Mouse (Mus musculus): ENCODE data around the gene Nlgn2. TPM values are rescaled to one million over a fixed set of nuclear protein-coding genes. Genes with fewer than 3 reads are reported as not detected.
A peak's percentile ranks its signal among the peaks of the same experiment; 100 is the strongest.

Nlgn2 gene
- polyA plus RNA-seq, 1 experiment = 14.4 TPM

DNA sequence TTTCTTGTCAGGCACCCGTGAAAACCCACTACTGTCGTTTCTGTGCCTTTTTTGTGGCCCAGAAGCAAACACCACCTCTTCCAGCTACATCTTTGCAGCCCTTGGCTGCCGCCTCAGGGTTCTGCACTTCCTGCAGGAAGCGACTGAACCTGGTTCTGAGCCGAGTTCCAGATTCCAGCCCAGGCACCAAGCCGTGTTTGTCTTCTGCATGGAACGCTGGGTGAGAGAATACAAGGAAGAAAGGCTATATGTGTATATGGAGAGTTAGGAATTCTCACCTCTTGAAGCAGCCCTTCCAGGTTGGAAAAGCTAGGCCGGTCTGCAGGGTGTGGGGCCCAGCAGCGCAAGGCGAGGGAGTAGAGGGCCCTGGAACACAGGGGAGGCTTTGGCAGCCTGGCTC is 17.1 kb upstream of the Nlgn2 start:
- 45% methylated on average over 10 of the region's 10 CpGs for WGBS
- no peaks in the 10 kb centered on the region for H3K36me3 ChIP-seq (ENCODE audit: control insufficient read depth, insufficient read depth, low read length)
- H3K4me3 ChIP-seq (ENCODE audit: control insufficient read depth, insufficient read depth, low read length) = no peak overlapping the region
- no peak for DNase-seq
- H3K4me1 ChIP-seq (replicated peaks; ENCODE audit: control insufficient read depth, insufficient read depth, low read length) = peaks cover 30% of the 10 kb centered on the region
- H3K27ac ChIP-seq (ENCODE audit: control insufficient read depth, insufficient read depth, low read length) = no peak overlapping the region
- no peak for TF ChIP-seq CTCF (IDR thresholded peaks at IDR 0.05; ENCODE audit: borderline replicate concordance, control insufficient read depth, extremely low read depth, insufficient read depth, low read length, poor library complexity)
- H3K27me3 ChIP-seq (ENCODE audit: control insufficient read depth, insufficient read depth, low read length) = no peaks in the 10 kb centered on the region

- H3K4me3 ChIP-seq (ENCODE audit: control insufficient read depth, insufficient read depth, low read length) = no peak overlapping the region
- H3K27ac ChIP-seq (ENCODE audit: control insufficient read depth, insufficient read depth, low read length) = no peak overlapping the region
- 47% methylated on average over 7 of the region's 7 CpGs for WGBS
Measured at GRCm38 (mm10) chr11:69853994-69854393, 16.4 kb upstream of the Nlgn2 start.

GRCm38 (mm10) chr11:69850754-69851153 is 13.2 kb upstream of the Nlgn2 start:
- Histone ChIP-seq H3K27ac (ENCODE audit: control insufficient read depth, insufficient read depth, low read length) (peak overlapping the region; percentile 67), H3K27me3 (ENCODE audit: control insufficient read depth, insufficient read depth, low read length) (no peaks in the 10 kb centered on the region), H3K4me1 (replicated peaks; ENCODE audit: control insufficient read depth, insufficient read depth, low read length) (peaks cover 55% of the 10 kb centered on the region), H3K4me3 (ENCODE audit: control insufficient read depth, insufficient read depth, low read length) (peak overlapping the region; percentile 15), H3K36me3 (ENCODE audit: control insufficient read depth, insufficient read depth, low read length) (no peaks in the 10 kb centered on the region)
- DNase-seq = peak; percentile 39
- WGBS = 15% methylated on average over 8 of the region's 8 CpGs
- TF ChIP-seq CTCF (IDR thresholded peaks at IDR 0.05; ENCODE audit: borderline replicate concordance, control insufficient read depth, extremely low read depth, insufficient read depth, low read length, poor library complexity) (no peak), POLR2A (IDR thresholded peaks at IDR 0.05; ENCODE audit: control insufficient read depth, extremely low read depth, insufficient read depth, low read length, poor library complexity) (no peak)

More at GRCm38 (mm10) chr11:69853994-69854393, 16.4 kb upstream of the Nlgn2 start:
- Histone ChIP-seq H3K4me1 (replicated peaks; ENCODE audit: control insufficient read depth, insufficient read depth, low read length) (peaks cover 36% of the 10 kb centered on the region), H3K36me3 (ENCODE audit: control insufficient read depth, insufficient read depth, low read length) (no peaks in the 10 kb centered on the region), H3K27me3 (ENCODE audit: control insufficient read depth, insufficient read depth, low read length) (no peaks in the 10 kb centered on the region)
- DNase-seq = peak; percentile 42
- no peak for TF ChIP-seq POLR2A (IDR thresholded peaks at IDR 0.05; ENCODE audit: control insufficient read depth, extremely low read depth, insufficient read depth, low read length, poor library complexity)
- TF ChIP-seq CTCF (IDR thresholded peaks at IDR 0.05; ENCODE audit: borderline replicate concordance, control insufficient read depth, extremely low read depth, insufficient read depth, low read length, poor library complexity) = no peak

- peak overlapping the region; percentile 67 for H3K27ac ChIP-seq (ENCODE audit: control insufficient read depth, insufficient read depth, low read length)
Measured at GRCm38 (mm10) chr11:69849884-69850283, 12.3 kb upstream of the Nlgn2 start.

GRCm38 (mm10) chr11:69849128-69849527 is 11.5 kb upstream of the Nlgn2 start:
- Histone ChIP-seq H3K27me3 (ENCODE audit: control insufficient read depth, insufficient read depth, low read length) (no peaks in the 10 kb centered on the region), H3K4me3 (ENCODE audit: control insufficient read depth, insufficient read depth, low read length) (no peak overlapping the region), H3K27ac (ENCODE audit: control insufficient read depth, insufficient read depth, low read length) (peak overlapping the region; percentile 63; the same call in 1 of the 2 replicates), H3K36me3 (ENCODE audit: control insufficient read depth, insufficient read depth, low read length) (no peaks in the 10 kb centered on the region), H3K4me1 (replicated peaks; ENCODE audit: control insufficient read depth, insufficient read depth, low read length) (peaks cover 48% of the 10 kb centered on the region)
- TF ChIP-seq POLR2A (IDR thresholded peaks at IDR 0.05; ENCODE audit: control insufficient read depth, extremely low read depth, insufficient read depth, low read length, poor library complexity) (no peak), CTCF (IDR thresholded peaks at IDR 0.05; ENCODE audit: borderline replicate concordance, control insufficient read depth, extremely low read depth, insufficient read depth, low read length, poor library complexity) (no peak)
- 72% methylated on average over 9 of the region's 9 CpGs for WGBS
- no peak for DNase-seq

More at GRCm38 (mm10) chr11:69849884-69850283, 12.3 kb upstream of the Nlgn2 start:
- 90% methylated on average over 15 of the region's 15 CpGs for WGBS
- H3K4me1 ChIP-seq (replicated peaks; ENCODE audit: control insufficient read depth, insufficient read depth, low read length) = peaks cover 54% of the 10 kb centered on the region
- DNase-seq = no peak
- no peaks in the 10 kb centered on the region for H3K36me3 ChIP-seq (ENCODE audit: control insufficient read depth, insufficient read depth, low read length)
- TF ChIP-seq POLR2A (IDR thresholded peaks at IDR 0.05; ENCODE audit: control insufficient read depth, extremely low read depth, insufficient read depth, low read length, poor library complexity) = no peak
- no peak for TF ChIP-seq CTCF (IDR thresholded peaks at IDR 0.05; ENCODE audit: borderline replicate concordance, control insufficient read depth, extremely low read depth, insufficient read depth, low read length, poor library complexity)
- no peak overlapping the region for H3K4me3 ChIP-seq (ENCODE audit: control insufficient read depth, insufficient read depth, low read length)
- H3K27me3 ChIP-seq (ENCODE audit: control insufficient read depth, insufficient read depth, low read length) = no peaks in the 10 kb centered on the region

DNA sequence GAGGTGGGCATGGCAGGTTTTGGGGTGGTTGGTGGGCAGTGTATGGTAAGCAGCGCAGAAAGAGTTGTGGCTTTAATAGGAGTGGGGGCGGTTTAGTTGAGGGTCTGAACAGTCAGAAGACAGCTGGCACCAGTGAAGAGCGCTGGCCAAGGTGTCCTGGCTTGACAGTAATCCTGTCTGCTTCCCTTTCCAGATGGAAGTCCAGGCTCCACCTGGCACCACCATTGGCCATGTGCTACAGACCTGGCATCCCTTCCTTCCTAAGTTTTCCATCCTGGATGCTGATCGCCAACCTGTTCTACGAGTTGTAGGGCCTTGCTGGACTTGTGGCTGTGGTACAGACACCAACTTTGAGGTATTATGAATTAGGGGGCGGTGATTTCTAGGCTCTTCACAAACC is 10.4 kb upstream of the Nlgn2 start:
- Histone ChIP-seq H3K4me3 (ENCODE audit: control insufficient read depth, insufficient read depth, low read length) (no peak overlapping the region), H3K27me3 (ENCODE audit: control insufficient read depth, insufficient read depth, low read length) (no peaks in the 10 kb centered on the region), H3K36me3 (ENCODE audit: control insufficient read depth, insufficient read depth, low read length) (no peaks in the 10 kb centered on the region), H3K27ac (ENCODE audit: control insufficient read depth, insufficient read depth, low read length) (no peak overlapping the region), H3K4me1 (replicated peaks; ENCODE audit: control insufficient read depth, insufficient read depth, low read length) (peaks cover 42% of the 10 kb centered on the region)
- TF ChIP-seq CTCF (IDR thresholded peaks at IDR 0.05; ENCODE audit: borderline replicate concordance, control insufficient read depth, extremely low read depth, insufficient read depth, low read length, poor library complexity) (no peak), POLR2A (IDR thresholded peaks at IDR 0.05; ENCODE audit: control insufficient read depth, extremely low read depth, insufficient read depth, low read length, poor library complexity) (no peak)
- no peak for DNase-seq
- 98% methylated on average over 6 of the region's 6 CpGs for WGBS

Measured in thymus, adult 2 months (tissue).